Mouse (Mus musculus) hindbrain, embryonic 12.5 days (tissue): ENCODE data around the gene Necab2. TPM values are rescaled to one million over a fixed set of nuclear protein-coding genes. Genes with fewer than 3 reads are reported as not detected.

Source experiments
- ATAC-seq: fragments of 200-750 bp; cut with Nextera tagmentation; 2 replicates; pipeline ENCODE4 v1.8.0; 2017; ENCODE audit warnings: moderate TSS enrichment; ENCODE audit not compliant: low FRiP score
- H3K27ac ChIP-seq: fragments of 300-500 bp; sonication (generic); 2 replicates; pipeline ENCODE4 v1.5.1; 2016; ENCODE audit warnings: mild to moderate bottlenecking
- H3K27me3 ChIP-seq: fragments of 300-500 bp; sonication (generic); 2 replicates; pipeline ENCODE4 v1.6.1; 2016; ENCODE audit warnings: mild to moderate bottlenecking
- H3K36me3 ChIP-seq: fragments of 300-500 bp; sonication (generic); 2 replicates; pipeline ENCODE4 v1.6.1; 2016; ENCODE audit warnings: mild to moderate bottlenecking
- H3K4me1 ChIP-seq: fragments of 300-500 bp; sonication (generic); 2 replicates; pipeline ENCODE4 v1.6.1; 2016
- H3K4me2 ChIP-seq: fragments of 300-500 bp; sonication (generic); replicated peaks from 2 replicates; pipeline ENCODE4 v1.6.1; 2016; ENCODE audit warnings: mild to moderate bottlenecking
- H3K4me3 ChIP-seq: fragments of 300-500 bp; sonication (generic); 2 replicates; pipeline ENCODE4 v1.5.1; 2016; ENCODE audit warnings: mild to moderate bottlenecking
- H3K9ac ChIP-seq: fragments of 300-500 bp; sonication (generic); 2 replicates; pipeline ENCODE4 v1.6.1; 2016; ENCODE audit warnings: mild to moderate bottlenecking, moderate library complexity
- H3K9me3 ChIP-seq: fragments of 300-500 bp; sonication (generic); replicated peaks from 2 replicates; pipeline ENCODE4 v1.6.1; 2016; ENCODE audit warnings: mild to moderate bottlenecking
- WGBS: fragments of 180-500 bp; shearing (Covaris S2); methylation state at CpG from one replicate; pipeline ENCODE4 v1.1.7; 2016; 5-methylcytosine and 5-hydroxymethylcytosine counted together
- polyA plus RNA-seq: library from polyadenylated mRNA; unstranded; fragments of >200 nt; fragmentation: Nextera tagmentation; extraction: Ambion mirVana; gene quantifications from 2 replicates; pipeline ENCODE4 v1.2.1, GENCODE M21; 2016

Gene Necab2
- 18.3 and 23.7 TPM in 2 replicates for polyA plus RNA-seq

DNA sequence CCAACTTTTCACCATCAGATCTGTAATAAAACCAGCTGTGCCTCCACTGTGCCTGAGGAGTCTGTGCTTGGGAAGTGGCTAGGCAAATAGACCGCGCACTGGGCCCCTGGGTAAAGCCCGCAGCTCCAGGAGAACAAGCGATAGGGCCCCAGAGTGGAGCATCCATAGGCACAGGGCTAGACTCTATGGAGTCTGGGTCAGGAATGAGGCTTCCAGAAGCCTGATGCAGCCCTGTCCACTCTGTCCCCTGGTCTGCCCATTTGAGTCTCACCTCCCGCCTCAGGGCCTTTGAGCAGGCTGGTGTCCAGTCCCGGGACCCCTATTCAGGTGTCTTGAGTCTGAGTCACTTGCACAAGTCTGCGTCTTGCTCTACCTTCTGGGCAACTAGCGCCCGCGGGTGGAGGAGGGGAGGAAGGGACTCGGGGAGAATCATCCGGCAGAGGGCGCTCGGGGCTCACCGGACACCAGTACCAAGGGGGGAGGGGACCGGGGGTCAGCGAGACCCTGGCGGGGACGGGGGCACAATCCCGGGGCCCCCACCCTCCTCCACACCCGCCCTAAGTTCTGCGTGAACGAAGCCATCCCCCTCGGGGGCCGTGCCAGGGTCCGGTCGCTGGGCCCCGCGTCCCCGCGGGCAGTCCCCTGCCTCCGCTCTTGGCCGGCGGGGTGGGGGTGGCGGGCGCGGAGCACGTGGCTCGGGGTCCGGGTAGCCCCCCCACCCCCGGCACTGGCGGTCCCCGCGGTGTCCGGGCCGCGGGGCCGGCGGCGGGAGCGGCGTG, at the start of gene Necab2:
TSS of gene Necab2 (plus strand) at position 509 of the 779 bp plus-strand sequence.
- Histone ChIP-seq H3K27ac (no peak within 1 kb of the TSS), H3K9me3 (no peaks in the 10 kb centered on the region), H3K4me2 (peak within 1 kb of the TSS; percentile 73), H3K4me3 (peak within 1 kb of the TSS; percentile 73), H3K4me1 (peaks cover 20% of the 10 kb centered on the region), H3K9ac (peak within 1 kb of the TSS; percentile 76), H3K27me3 (peaks cover 52% of the 10 kb centered on the region), H3K36me3 (no peaks in the 10 kb centered on the region)
- peak; percentile 65 for ATAC-seq
- WGBS = 2% methylated on average over 25 of the region's 52 CpGs

DNA sequence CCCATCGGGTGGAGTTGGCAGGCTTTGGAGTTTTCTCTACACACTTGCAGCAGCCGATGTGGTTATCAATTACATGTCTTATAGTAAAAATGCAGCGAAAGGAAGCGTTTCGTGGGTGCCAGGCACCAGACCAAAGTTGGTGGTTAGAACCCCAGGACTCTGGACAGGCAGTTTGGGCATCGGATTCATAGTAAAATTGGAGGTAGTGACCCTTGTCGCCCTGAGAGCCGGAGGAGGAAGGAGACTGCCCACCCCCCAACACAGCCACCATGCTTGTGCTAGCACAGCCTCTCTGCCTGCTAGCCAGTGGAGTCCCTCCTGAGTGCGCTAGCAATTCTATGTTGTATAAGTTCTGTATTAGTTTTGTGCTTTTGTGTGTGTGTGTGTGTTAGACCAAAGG, 48.0 kb upstream of the Necab2 start:
- Histone ChIP-seq H3K27me3 (no peaks in the 10 kb centered on the region), H3K4me1 (peaks cover 15% of the 10 kb centered on the region), H3K36me3 (peaks cover 16% of the 10 kb centered on the region; the same call in 1 of the 2 replicates), H3K9me3 (no peaks in the 10 kb centered on the region), H3K27ac (no peak overlapping the region), H3K9ac (no peak overlapping the region), H3K4me3 (no peak overlapping the region), H3K4me2 (no peak overlapping the region)
- ATAC-seq = no peak
- WGBS = 85% methylated on average over 9 of the region's 9 CpGs

DNA sequence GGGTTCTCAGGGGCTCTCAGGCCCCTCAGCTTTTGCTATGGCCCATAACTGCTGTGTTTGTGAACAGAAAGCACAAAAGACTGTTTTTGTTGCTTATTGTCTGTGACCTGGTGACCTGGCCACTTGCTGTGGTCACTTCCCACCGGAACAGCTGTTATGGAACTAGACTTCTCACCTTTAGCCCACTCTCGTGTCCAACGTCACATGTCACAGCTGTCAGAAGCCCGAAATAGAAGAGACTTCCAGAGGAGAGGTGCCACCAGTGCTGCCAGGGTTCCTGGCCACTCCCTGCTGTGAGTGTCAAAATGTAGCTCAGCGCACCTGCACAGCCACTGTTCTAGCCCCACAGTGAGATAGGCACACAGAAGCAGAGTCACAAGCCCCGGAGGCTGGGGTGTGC, 47.3 kb upstream of the Necab2 start:
- H3K36me3 ChIP-seq = peaks cover 19% of the 10 kb centered on the region; the same call in 1 of the 2 replicates
- H3K27me3 ChIP-seq = no peaks in the 10 kb centered on the region
- ATAC-seq = no peak
- no peak overlapping the region for H3K27ac ChIP-seq
- 67% methylated on average over 6 of the region's 6 CpGs for WGBS
- H3K4me2 ChIP-seq = no peak overlapping the region
- H3K4me3 ChIP-seq = no peak overlapping the region
- no peak overlapping the region for H3K9ac ChIP-seq
- H3K4me1 ChIP-seq = peaks cover 12% of the 10 kb centered on the region
- H3K9me3 ChIP-seq = no peaks in the 10 kb centered on the region

DNA sequence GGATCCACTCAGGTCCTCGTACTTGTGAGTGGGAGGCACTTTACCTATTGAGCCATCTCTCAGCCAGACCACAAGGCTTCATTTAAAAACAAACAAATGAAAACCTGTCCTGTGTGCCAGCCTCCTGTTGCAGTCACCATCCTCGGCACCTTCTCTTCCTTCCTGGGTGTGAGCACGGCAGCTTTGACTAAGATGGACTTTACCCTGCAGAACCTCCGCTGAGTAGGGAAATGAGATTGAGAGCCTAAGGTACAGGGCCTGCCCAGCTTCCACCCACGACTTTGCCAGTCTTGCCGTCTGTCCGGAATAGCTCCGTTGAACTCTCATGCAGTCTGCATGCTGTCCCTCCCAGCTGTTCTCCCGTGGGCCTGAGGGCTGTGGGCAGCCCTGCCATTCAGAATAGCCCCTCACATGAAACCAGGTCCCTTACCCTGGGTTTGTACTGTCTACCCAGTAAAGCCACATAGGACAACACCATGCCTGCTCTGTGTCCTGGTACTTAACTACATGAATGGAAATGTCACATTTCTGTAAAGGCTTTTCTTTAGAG, 46.3 kb upstream of the Necab2 start:
- Histone ChIP-seq H3K36me3 (peaks cover 29% of the 10 kb centered on the region), H3K4me2 (no peak overlapping the region), H3K9me3 (no peaks in the 10 kb centered on the region), H3K27ac (no peak overlapping the region), H3K4me1 (peaks cover 9% of the 10 kb centered on the region), H3K9ac (no peak overlapping the region), H3K27me3 (no peaks in the 10 kb centered on the region), H3K4me3 (no peak overlapping the region)
- WGBS = 95% methylated on average over 9 of the region's 9 CpGs
- ATAC-seq = no peak

DNA sequence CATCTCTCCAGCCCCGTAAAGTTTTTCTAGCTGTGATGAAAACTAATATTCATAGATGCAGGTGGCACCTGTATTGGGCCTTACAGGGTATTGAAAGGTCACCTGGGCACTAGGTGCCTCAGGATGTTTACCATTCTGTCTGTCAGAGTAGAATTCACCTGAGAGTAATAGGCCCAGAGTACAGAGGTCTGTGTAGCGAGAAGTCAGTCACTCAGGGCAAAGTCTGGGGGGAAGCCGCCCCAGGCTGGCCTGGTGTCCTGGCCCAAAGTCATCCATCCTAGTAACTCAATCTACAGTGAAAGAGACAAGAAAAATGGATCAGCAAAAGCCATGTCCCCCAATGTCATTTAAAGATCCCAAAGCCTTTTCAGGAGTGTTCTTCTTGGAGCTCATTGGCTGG, 45.6 kb upstream of the Necab2 start:
- ATAC-seq = no peak
- 91% methylated on average over 3 of the region's 3 CpGs for WGBS
- Histone ChIP-seq H3K4me3 (no peak overlapping the region), H3K4me2 (no peak overlapping the region), H3K9ac (no peak overlapping the region), H3K36me3 (peaks cover 32% of the 10 kb centered on the region), H3K9me3 (no peaks in the 10 kb centered on the region), H3K27ac (no peak overlapping the region), H3K4me1 (peaks cover 2% of the 10 kb centered on the region), H3K27me3 (no peaks in the 10 kb centered on the region)

DNA sequence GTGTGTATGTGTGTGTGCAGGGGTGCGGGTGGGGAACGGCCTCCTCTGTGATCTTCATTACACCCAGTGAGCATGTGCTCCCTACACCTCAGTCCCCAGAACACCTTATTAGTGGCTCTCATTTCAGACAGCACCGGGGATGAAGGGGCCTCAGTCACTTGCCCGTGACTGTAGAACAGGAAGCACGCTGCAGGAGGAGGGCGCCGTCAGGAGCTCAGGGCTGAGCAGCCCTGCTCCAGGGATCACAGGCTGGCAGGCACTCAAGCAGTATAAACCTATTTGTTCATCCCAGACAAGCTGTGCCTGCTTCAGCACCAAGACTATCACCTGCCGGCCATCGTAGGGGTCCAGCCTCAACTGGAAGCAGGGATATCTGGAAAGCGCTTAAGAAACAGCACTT, 42.6 kb upstream of the Necab2 start:
- H3K4me1 ChIP-seq = no peaks in the 10 kb centered on the region
- no peaks in the 10 kb centered on the region for H3K9me3 ChIP-seq
- WGBS = 70% methylated on average over 10 of the region's 10 CpGs
- H3K27me3 ChIP-seq = no peaks in the 10 kb centered on the region
- no peak overlapping the region for H3K4me2 ChIP-seq
- H3K36me3 ChIP-seq = peaks cover 45% of the 10 kb centered on the region
- H3K9ac ChIP-seq = no peak overlapping the region
- H3K27ac ChIP-seq = no peak overlapping the region
- no peak overlapping the region for H3K4me3 ChIP-seq
- ATAC-seq = no peak

DNA sequence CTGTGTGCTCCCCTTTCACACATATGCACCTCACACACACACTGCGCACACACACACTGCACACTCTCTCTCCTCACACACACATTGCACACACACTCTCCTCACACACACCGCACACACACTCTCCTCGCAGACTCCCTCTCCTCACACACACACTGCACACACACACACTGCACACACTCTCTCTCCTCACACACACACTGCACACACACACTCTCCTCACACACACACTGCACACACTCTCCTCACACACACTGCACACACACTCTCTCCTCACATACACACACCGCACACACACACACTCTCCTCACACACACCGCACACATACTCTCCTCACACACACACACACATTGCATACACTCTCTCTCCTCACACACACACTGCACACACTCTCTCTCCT, 41.9 kb upstream of the Necab2 start:
- no peak overlapping the region for H3K27ac ChIP-seq
- 96% methylated on average over 5 of the region's 5 CpGs for WGBS
- H3K36me3 ChIP-seq = peaks cover 52% of the 10 kb centered on the region

DNA sequence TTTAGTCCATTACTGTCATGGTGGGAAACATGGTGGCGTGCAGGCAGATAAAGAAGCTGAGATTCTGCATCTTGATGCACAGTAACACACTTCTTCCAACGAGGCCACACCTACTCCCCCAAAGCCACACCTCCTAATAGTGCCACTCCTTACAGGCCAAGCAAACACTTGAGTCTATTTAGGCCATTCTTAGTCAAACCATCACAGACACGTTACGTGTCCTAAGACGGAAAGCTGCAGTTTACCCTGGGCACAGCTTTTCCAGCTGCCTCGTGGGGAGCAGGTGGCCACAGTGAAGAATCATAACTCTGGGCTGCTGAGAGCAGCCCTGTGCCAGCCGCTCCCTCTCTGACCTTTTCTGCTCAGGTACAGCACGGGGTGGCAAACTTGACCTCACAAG, 38.2 kb upstream of the Necab2 start:
- no peak overlapping the region for H3K4me2 ChIP-seq
- H3K36me3 ChIP-seq = peaks cover 62% of the 10 kb centered on the region
- no peak overlapping the region for H3K27ac ChIP-seq
- peaks cover 4% of the 10 kb centered on the region; the same call in 1 of the 2 replicates for H3K4me1 ChIP-seq
- ATAC-seq = no peak
- no peak overlapping the region for H3K9ac ChIP-seq
- 0 out of 2 replicates have a peak, but pooled peaks cover under 1% of the 10 kb centered on the region for H3K27me3 ChIP-seq
- H3K9me3 ChIP-seq = no peaks in the 10 kb centered on the region
- 86% methylated on average over 8 of the region's 8 CpGs for WGBS
- no peak overlapping the region for H3K4me3 ChIP-seq

More for the DNA sequence above, 41.9 kb upstream of the Necab2 start:
- Histone ChIP-seq H3K9me3 (no peaks in the 10 kb centered on the region), H3K4me1 (no peaks in the 10 kb centered on the region), H3K9ac (no peak overlapping the region), H3K27me3 (no peaks in the 10 kb centered on the region), H3K4me3 (no peak overlapping the region), H3K4me2 (no peak overlapping the region)
- ATAC-seq = no peak

DNA sequence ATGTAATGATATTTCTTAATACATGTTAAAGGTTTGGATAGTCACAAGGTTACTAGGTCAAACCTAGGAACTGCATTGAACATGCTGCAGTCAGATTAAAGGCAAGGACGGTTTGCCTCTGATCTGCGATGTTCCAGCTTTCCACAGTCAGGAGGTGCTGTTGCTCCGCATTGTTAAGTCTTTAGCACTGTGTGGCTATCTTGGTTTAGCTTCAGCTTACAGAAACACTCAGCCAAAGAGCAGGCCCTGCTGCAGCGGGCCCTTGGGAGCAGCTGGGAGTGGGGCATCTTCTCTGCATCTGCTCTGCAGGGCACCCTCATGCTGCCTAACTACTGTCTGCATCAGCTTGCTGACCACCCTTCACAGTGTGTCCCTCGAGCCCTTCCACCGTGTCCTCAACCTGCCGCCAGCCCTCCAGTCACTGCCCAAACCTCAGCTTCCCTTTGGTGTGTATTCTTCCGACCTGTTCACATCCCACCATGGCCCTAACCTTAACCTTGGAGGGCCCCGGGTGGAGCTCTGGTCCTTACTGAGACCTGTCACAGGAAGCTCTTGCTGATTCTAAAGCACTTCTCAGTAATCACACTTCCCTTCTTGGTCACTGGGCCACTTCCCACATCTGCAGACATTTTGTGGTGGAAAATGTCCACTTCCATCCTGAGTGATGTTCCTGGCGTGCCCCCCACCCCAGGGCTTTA, 34.3 kb upstream of the Necab2 start:
- peak; percentile 11; the same call in 1 of the 2 replicates for ATAC-seq
- H3K9me3 ChIP-seq = no peaks in the 10 kb centered on the region
- H3K4me2 ChIP-seq = no peak overlapping the region
- H3K4me3 ChIP-seq = no peak overlapping the region
- WGBS = 53% methylated on average over 10 of the region's 10 CpGs
- H3K9ac ChIP-seq = no peak overlapping the region
- peaks cover 6% of the 10 kb centered on the region for H3K4me1 ChIP-seq
- peaks cover 44% of the 10 kb centered on the region for H3K36me3 ChIP-seq
- peaks cover 15% of the 10 kb centered on the region for H3K27me3 ChIP-seq
- no peak overlapping the region for H3K27ac ChIP-seq

DNA sequence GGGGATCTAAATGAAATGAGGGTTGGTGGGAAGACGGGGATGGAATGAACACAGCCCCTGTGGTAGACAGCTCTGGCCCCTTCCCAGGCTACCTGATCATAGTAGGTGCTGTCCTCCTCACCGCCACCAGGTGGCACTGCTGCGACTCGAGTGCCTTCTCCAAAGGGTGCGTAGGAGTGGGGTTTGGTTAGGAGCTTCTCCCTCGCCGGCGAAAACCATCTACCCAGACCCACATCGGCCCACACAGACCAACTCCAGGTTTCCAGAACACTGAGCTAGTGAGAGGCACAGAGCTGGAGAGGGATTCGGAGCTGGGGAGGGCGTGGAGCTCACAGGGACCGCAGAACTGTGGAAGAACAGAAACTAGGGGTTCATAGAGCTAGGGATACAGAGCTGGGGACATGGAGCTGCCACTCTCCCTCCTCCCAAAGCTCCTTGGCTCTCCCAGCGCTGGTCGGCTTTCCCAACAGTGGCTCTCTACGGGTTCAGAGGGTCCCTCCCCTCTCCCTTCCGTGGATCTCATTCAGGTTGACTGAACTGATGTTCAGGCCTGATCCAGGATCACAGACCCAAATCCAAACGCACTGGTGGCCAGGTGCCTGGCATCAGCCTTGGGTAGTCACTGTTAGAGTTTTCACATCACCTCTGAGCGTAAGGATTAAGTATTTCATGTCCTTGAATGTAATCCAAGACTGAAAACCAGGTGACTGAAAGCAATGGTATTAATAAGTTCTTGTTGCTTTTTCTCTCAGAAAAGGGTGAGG, 33.6 kb upstream of the Necab2 start:
- H3K36me3 ChIP-seq = peaks cover 37% of the 10 kb centered on the region
- 11% methylated on average over 18 of the region's 18 CpGs for WGBS
- peak overlapping the region; percentile 7; the same call in 1 of the 2 replicates for H3K4me3 ChIP-seq
- H3K27ac ChIP-seq = no peak overlapping the region
- peak; percentile 76 for ATAC-seq
- H3K4me2 ChIP-seq = peak overlapping the region; percentile 50
- peak overlapping the region; percentile 53; the same call in 1 of the 2 replicates for H3K9ac ChIP-seq
- H3K9me3 ChIP-seq = no peaks in the 10 kb centered on the region
- peaks cover 15% of the 10 kb centered on the region for H3K27me3 ChIP-seq
- peaks cover 6% of the 10 kb centered on the region for H3K4me1 ChIP-seq

DNA sequence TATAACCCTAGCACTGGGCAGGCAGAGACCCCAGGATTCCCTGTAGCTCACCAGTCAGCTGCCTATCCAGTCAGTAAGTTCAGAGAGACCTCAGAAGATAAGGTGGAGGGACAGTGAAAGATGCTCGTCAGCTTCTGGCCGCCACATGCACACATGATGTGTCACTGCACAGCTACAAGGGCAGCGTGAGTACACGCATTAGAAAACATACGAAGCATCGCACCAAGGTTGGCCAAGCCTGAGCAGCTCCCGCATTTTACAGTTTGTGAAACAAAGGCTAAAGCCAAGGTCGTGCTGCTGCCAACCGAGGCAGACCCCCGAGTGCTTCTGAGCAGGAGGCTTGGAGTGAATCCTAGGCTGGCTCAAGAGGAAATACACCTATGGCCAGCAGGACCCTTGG, 32.9 kb upstream of the Necab2 start:
- no peak overlapping the region for H3K4me3 ChIP-seq
- peaks cover 15% of the 10 kb centered on the region for H3K27me3 ChIP-seq
- H3K4me2 ChIP-seq = no peak overlapping the region
- no peak overlapping the region for H3K27ac ChIP-seq
- no peak overlapping the region for H3K9ac ChIP-seq
- H3K9me3 ChIP-seq = no peaks in the 10 kb centered on the region
- no peak for ATAC-seq
- H3K4me1 ChIP-seq = peaks cover 6% of the 10 kb centered on the region
- WGBS = 84% methylated on average over 10 of the region's 10 CpGs
- H3K36me3 ChIP-seq = peaks cover 30% of the 10 kb centered on the region

DNA sequence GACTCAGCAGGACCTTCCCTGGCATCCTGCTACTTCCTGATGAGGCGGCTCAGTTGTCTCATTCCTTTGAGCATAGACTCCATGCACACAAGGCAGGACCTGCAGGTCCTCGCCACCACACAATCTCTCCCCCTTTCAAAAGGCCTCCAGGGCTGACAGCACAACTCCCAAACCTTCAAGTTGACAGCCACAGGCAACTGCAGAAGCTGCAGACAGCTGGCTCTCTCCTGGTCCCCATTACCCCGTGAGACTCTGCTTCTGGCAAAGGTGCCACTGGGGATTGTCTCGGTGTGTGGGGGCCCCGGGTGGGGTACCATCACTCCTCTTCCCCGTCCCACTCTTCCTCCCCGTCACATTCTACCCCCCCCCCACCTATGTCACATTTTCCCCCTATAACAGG, 26.2 kb upstream of the Necab2 start:
- peaks cover 11% of the 10 kb centered on the region; the same call in 1 of the 2 replicates for H3K4me1 ChIP-seq
- H3K4me3 ChIP-seq = no peak overlapping the region
- H3K36me3 ChIP-seq = no peaks in the 10 kb centered on the region
- 70% methylated on average over 7 of the region's 7 CpGs for WGBS
- peaks cover 8% of the 10 kb centered on the region for H3K27me3 ChIP-seq
- H3K4me2 ChIP-seq = no peak overlapping the region
- no peak overlapping the region for H3K9ac ChIP-seq
- ATAC-seq = no peak
- no peaks in the 10 kb centered on the region for H3K9me3 ChIP-seq
- no peak overlapping the region for H3K27ac ChIP-seq
